Mouse (Mus musculus): Measurements from ENCODE around the gene Nt5m.
"Not testable (repeated sequence)": the region's sequence is repeated elsewhere in the genome, so short reads cannot be mapped to it uniquely, and the experiment has no call there.

Nt5m gene

GRCm38 (mm10) chr11:59839008-59839458, at the start of gene Nt5m:
Gene Nt5m (plus strand): TSS chr11:59839447.
- peak; percentile 92 for DNase-seq (ENCODE audit: low read depth, low spot score)

DNA sequence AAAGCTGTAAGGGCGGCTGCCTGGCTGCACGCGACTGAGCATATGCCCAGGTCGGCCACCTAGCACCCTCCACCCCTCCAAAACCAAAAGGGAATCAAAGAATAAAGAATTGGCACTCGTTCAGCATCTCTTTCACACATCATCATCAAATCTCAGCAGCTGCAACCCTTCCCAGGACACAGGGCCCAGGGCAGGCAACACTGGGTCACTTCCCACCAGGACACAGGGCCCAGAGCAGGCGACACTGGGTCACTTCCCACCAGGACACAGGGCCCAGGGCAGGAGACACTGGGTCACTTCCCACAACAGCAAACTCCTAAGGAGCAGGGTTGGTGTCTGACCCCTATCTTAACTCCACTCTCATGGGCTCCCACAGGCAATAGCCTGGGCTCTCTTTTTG, 45.9 kb upstream of the Nt5m start:
- no peak for DNase-seq (ENCODE audit: low read depth, low spot score)

GRCm38 (mm10) chr11:59800412-59800811, 38.8 kb upstream of the Nt5m start:
- DNase-seq (ENCODE audit: low read depth, low spot score) = no peak

- no peak for DNase-seq (ENCODE audit: low read depth, low spot score)
These were observed 37.4 kb upstream of the Nt5m start for GRCm38 (mm10) chr11:59801881-59802280.

- no peak for DNase-seq (ENCODE audit: low read depth, low spot score)
These were observed 35.7 kb upstream of the Nt5m start for GRCm38 (mm10) chr11:59803516-59803915.

DNA sequence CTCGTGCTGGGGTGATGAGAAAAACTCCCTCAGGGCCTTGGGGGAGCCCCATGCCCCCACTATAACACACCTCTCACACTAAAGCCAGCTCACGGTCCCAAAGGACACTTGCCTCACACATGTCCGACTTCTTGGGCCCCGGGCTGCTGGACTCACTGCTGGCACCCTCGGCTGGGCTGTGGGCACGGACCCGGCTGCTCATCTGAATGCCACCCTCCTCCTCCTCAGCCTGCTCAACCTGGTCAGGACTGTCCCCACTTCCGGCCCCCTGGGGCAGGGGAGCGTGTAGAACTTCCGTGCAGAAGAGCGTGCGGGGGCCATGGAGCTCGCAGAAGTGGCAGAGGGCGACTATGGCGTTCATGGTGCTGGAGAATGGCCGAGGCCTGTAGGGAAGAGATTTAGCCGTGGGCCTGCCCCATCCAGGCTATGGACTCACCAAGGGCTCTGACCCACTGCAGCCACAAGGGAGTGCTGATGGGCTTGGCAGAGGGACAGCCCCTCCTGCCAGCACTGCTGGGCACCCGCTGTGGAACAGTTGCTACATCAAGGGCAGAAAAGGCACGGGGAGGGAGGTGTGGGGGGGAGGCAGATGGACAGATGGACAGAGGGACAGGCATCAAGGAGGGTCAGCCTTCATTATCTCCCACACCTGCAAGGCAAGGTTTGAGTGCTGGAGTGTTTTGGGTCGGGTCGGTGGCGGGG, 34.7 kb upstream of the Nt5m start:
- no peak for DNase-seq (ENCODE audit: low read depth, low spot score)

DNA sequence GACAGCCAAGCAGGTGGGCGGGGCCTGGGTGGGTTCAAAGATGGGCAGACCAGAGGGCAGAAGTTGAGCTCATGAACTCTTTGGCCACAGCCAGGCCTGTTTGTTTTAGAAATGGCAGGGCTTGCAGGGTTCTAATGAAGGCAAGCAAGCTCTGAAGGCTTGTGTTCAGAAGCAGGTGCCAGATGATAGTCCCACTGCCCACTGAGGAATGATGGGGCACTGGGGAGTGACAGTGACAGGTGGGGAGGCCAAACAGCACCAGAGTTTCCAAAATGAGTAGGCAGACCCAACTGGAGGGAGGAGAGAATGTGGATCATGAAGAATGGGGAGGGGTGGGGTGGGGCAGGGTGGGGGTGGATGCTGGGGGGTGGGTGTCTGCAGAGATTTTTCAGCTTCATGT, 34.0 kb upstream of the Nt5m start:
- DNase-seq (ENCODE audit: low read depth, low spot score) = no peak

- DNase-seq (ENCODE audit: low read depth, low spot score) = no peak
These were observed 33.6 kb upstream of the Nt5m start for GRCm38 (mm10) chr11:59805656-59806055.

- no peak for DNase-seq (ENCODE audit: low read depth, low spot score)
These were observed 30.9 kb upstream of the Nt5m start for GRCm38 (mm10) chr11:59808170-59808960.

- no peak for DNase-seq (ENCODE audit: low read depth, low spot score)
These were observed 30.1 kb upstream of the Nt5m start for GRCm38 (mm10) chr11:59809071-59809669.

DNA sequence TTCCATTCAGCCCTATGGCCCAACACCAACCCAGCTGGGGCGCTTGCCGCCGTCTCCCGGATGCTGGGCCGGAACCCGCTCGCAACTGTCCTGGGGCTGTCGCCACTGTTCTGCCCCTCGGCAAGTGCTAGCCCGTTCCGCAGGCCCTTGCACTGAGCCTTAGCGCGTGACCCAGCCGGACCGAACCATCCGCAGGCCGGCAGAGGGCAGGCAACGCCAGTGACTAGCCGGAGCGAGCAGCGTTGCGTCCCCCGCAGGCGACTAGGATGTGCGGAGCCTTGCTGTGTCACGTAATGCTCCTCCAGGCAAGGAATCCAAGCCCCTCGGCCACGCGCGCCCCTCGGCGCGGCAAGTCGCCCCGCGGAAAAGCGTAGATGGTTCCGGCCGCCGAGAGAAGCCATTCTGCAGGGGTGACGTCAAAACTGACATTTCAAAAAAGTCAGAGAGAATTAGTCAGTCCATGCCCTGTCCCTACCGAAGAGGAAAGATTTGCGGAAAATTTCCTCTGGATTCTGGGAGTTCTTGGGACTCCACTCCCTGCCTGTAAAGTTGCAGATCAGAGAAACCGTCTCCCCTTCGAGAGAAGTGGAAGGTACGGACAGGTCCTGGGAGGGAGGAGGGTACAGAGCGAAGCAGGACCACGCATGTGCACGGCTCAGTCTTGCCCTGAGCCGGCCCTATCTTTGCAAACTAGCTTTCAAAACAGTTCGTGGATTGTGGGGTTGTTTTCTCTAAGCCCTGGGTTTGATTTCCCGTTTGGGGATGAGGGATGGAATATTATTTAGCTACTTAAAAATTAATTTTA, 29.4 kb upstream of the Nt5m start, which contains the start of gene Flcn:
Gene Flcn, minus strand, starts transcription at position 347 of the 805 bp plus-strand sequence.
- DNase-seq (ENCODE audit: low read depth, low spot score) = peak; percentile 86

DNA sequence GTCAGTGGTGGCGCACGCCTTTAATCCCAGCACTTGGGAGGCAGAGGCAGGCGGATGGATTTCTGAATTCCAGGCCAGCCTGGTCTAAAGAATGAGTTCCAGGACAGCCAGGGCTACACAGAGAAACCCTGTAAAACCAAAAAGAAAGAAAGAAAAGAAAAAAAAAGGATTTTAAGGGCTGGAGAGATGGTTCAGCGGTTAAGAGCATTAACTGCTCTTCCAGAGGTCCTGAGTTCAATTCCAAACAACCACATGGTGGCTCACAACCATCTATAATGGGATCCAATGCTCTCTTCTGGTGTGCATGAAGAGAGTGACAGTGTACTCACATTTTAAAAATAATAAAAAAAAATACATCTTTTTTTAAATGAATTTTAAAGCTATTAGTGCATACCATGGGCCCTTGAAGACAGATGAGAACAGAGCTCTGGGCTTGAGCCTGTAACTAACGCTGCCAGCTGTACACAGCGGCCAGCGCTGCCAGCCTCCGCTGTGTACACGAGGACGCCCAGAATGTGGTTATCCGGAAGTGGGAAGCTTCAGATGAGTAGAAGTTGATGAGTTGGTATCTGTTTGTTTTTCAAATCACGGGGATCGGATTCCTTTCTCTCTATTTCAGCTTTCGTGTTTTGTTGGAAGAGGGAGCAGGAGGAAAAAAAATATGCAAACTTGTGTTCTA, 28.6 kb upstream of the Nt5m start:
- DNase-seq (ENCODE audit: low read depth, low spot score) = no peak

GRCm38 (mm10) chr11:59811211-59811610, 28.0 kb upstream of the Nt5m start:
- DNase-seq (ENCODE audit: low read depth, low spot score) = no peak

DNA sequence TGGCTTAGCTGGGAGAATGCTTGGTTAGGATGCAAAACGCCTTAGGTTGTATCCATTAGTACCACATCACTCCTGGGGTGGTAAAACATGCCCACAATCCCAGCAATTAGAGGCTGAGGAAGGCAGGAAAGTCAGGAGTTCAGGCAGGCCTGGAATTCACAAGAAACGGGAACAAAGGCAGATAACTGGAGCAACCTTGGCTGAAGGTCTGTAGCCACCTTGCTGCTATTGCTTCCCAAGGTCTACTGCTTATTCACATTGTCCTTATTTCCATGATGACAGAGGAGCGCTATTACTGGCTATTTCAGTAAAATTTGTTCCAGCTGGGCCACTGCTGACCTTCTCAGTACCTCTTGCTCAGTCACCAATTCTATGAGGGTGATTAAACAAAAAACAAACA, 26.0 kb upstream of the Nt5m start:
- DNase-seq (ENCODE audit: low read depth, low spot score) = no peak

- DNase-seq (ENCODE audit: low read depth, low spot score) = no peak
These were observed 24.9 kb upstream of the Nt5m start for GRCm38 (mm10) chr11:59814311-59814710.

GRCm38 (mm10) chr11:59814936-59815335, 24.3 kb upstream of the Nt5m start:
- no peak for DNase-seq (ENCODE audit: low read depth, low spot score)

GRCm38 (mm10) chr11:59815482-59816065, 23.7 kb upstream of the Nt5m start:
- no peak for DNase-seq (ENCODE audit: low read depth, low spot score)

- DNase-seq (ENCODE audit: low read depth, low spot score) = no peak
These were observed 21.3 kb upstream of the Nt5m start for GRCm38 (mm10) chr11:59817916-59818315.

GRCm38 (mm10) chr11:59821625-59822024, 17.6 kb upstream of the Nt5m start:
- no peak for DNase-seq (ENCODE audit: low read depth, low spot score)

DNA sequence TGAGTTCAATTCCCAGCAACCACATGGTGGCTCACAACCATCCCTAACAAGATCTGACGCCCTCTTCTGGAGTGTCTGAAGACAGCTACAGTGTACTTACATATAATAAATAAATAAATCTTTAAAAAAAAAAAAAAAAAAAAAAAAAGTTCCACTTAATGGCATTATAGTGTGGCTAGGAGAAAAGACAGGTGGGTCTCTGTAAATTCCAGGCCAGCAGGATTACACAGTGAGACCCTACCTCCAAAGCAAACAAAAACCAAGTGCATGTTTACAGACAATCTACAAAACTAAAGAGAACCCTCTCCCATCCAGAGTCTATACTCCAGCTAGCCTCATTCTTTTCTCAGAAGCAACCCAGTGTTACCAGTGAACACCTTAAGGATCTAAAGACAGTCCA, 1.5 kb upstream of the Nt5m start:
- not testable (repeated sequence) for DNase-seq (ENCODE audit: low read depth, low spot score)

GRCm38 (mm10) chr11:59838426-59838825, 821 bp upstream of the Nt5m start:
- DNase-seq (ENCODE audit: low read depth, low spot score) = no peak
